Mouse (Mus musculus) brain, embryonic 14.5 days (tissue): ENCODE measurements around the gene BC029722.

Source experiments
- CTCF ChIP-seq: fragments of 200-500 bp; IDR thresholded peaks from 2 replicates; pipeline ENCODE4 v1.5.1; 2012; ENCODE audit warnings: inconsistent platforms, mild to moderate bottlenecking, moderate library complexity, borderline replicate concordance; ENCODE audit not compliant: insufficient read depth, insufficient read length; ENCODE audit errors: extremely low read depth
- POLR2A ChIP-seq: fragments of 200-500 bp; IDR thresholded peaks from 2 replicates; pipeline ENCODE4 v1.6.1; 2012; ENCODE audit warnings: mild to moderate bottlenecking, inconsistent platforms, borderline replicate concordance; ENCODE audit not compliant: poor library complexity, insufficient read depth, insufficient read length, severe bottlenecking; ENCODE audit errors: extremely low read depth

DNA sequence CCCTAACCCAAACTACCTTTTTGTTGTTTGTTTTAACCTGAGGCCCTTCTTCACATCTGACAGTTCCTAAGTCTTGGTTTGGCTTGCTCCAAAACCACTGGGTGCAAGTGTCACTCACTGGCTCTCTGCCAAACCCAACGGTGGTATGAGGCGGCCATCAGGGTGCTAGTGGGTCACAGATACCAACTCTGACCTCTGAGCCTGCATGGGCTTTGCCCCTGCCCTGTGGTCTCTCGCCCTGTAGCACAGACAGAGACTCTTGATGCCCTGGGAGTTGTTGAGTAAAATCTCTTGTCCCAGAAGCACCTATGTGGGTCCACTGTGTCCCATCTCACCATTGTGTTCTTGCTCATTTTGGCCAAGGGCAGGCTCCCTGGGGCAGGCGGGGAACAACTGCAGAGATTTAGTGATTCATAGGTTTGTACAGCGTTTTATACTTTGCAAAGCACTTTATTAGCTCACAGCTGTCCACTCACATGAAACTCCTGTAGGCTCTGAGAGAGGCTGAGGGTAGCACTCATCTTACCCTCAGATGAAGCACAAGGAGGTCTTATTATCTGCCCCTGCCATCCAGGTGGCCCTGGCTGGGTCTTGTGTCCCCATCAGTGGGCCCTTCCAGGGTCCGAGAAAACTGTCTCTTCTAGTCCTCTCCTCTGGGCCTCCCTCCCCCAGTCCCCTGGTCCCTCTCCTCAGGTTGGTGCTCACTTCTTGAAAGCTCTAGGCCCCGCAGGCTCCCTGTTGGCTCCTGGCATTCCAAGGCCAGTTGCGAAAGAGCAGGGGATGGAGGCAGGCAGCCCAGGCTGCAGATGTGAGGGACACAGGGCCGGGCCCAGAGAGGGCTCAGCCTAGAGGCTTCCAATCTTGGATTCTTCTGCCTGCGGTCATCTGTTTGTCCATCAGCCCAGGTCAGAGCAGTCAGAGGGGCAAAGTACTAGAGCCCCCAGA is 1.7 kb downstream of the BC029722 start:
- TF ChIP-seq CTCF (no peak), POLR2A (no peak)
